Mouse (Mus musculus) CD4-positive, CD25-positive, alpha-beta regulatory T cell, adult 4 months (primary cell): ENCODE data around the gene Fam92b. TPM values are rescaled to one million over a fixed set of nuclear protein-coding genes. Genes with fewer than 3 reads are reported as not detected.

Source experiments
- polyA plus RNA-seq, 2 experiments: library from polyadenylated mRNA; unstranded; fragments of 100-300 nt; shearing (Covaris generic); gene quantifications; one replicate each; pipeline ENCODE4 v1.2.1; 2017

Fam92b gene
- polyA plus RNA-seq, 2 experiments from 2014 or later = not detected

Other genes with a start within 250 kb of the Fam92b start
- gene Crispld2, start 185.0 kb downstream of the Fam92b start, polyA plus RNA-seq = under 1 TPM; 0.11 to 0.14 TPM
- gene Zdhhc7, start 76.0 kb downstream of the Fam92b start, polyA plus RNA-seq = 1 to 10 TPM; 4.9 to 5.4 TPM
- gene 6430548M08Rik, start 63.3 kb downstream of the Fam92b start, polyA plus RNA-seq = under 1 TPM in 1 of 2 experiments, not detected in 1; 0.20 TPM
- 1 to 10 TPM; 2.2 to 4.2 TPM for gene Gse1, start 51.0 kb upstream of the Fam92b start, polyA plus RNA-seq